Mouse (Mus musculus) CH12F3 (cell line): ENCODE results near the gene Trim2.

Source experiments
- in situ Hi-C: fragments of 300-500 bp; cut with MboI; formaldehyde crosslinking; loops from 2 replicates; pipeline ENCODE4 v1.14.3; 2020; ENCODE audit warnings: low sequenced_read_pairs

Trim2 gene

GRCm38 (mm10) chr3:84306777-84307176 lies at the start of gene Trim2:
Gene Trim2 (minus strand): TSS chr3:84306877.
- in situ Hi-C loops: no loop called here

GRCm38 (mm10) chr3:84355930-84356689 lies 49.4 kb upstream of the Trim2 start:
- in situ Hi-C loops: no loop called here

GRCm38 (mm10) chr3:84352353-84353034 lies 45.8 kb upstream of the Trim2 start:
- in situ Hi-C loops: no loop called here

GRCm38 (mm10) chr3:84350311-84350710 lies 43.6 kb upstream of the Trim2 start:
- in situ Hi-C loops: no loop called here

- in situ Hi-C loops: loop anchor here (10.0 kb wide), 1 partner anchor 185 kb away; no protein-coding TSS in a partner anchor
Observed at GRCm38 (mm10) chr3:84349771-84350170, 43.1 kb upstream of the Trim2 start.

GRCm38 (mm10) chr3:84347426-84347825 lies 40.7 kb upstream of the Trim2 start:
- in situ Hi-C loops: loop anchor here (10.0 kb wide), 1 partner anchor 187 kb away; no protein-coding TSS in a partner anchor

- in situ Hi-C loops: loop anchor here (10.0 kb wide), 1 partner anchor 188 kb away; no protein-coding TSS in a partner anchor
Observed at GRCm38 (mm10) chr3:84346456-84347150, 39.9 kb upstream of the Trim2 start.

GRCm38 (mm10) chr3:84345646-84345980 lies 38.9 kb upstream of the Trim2 start:
- in situ Hi-C loops: loop anchor here (10.0 kb wide), 1 partner anchor 189 kb away; no protein-coding TSS in a partner anchor

GRCm38 (mm10) chr3:84344725-84345645 lies 38.3 kb upstream of the Trim2 start:
- in situ Hi-C loops: loop anchor here (10.0 kb wide), 1 partner anchor 190 kb away; no protein-coding TSS in a partner anchor

GRCm38 (mm10) chr3:84343101-84343500 lies 36.4 kb upstream of the Trim2 start:
- in situ Hi-C loops: loop anchor here (10.0 kb wide), 1 partner anchor 192 kb away; no protein-coding TSS in a partner anchor

GRCm38 (mm10) chr3:84341811-84342210 lies 35.1 kb upstream of the Trim2 start:
- in situ Hi-C loops: loop anchor here (10.0 kb wide), 1 partner anchor 193 kb away; no protein-coding TSS in a partner anchor

- in situ Hi-C loops: no loop called here
Observed at GRCm38 (mm10) chr3:84337585-84337984, 30.9 kb upstream of the Trim2 start.

GRCm38 (mm10) chr3:84336342-84336741 lies 29.7 kb upstream of the Trim2 start:
- in situ Hi-C loops: no loop called here

- in situ Hi-C loops: no loop called here
Observed at GRCm38 (mm10) chr3:84335421-84336073, 28.9 kb upstream of the Trim2 start.

GRCm38 (mm10) chr3:84334771-84335420 lies 28.2 kb upstream of the Trim2 start:
- in situ Hi-C loops: no loop called here

GRCm38 (mm10) chr3:84333400-84334349 lies 27.0 kb upstream of the Trim2 start:
- in situ Hi-C loops: no loop called here

GRCm38 (mm10) chr3:84330210-84330609 lies 23.5 kb upstream of the Trim2 start:
- in situ Hi-C loops: no loop called here

- in situ Hi-C loops: no loop called here
Observed at GRCm38 (mm10) chr3:84324967-84325441, 18.3 kb upstream of the Trim2 start.
